8 mouse cellular contexts compared by ENCODE assay signal in the genomic region with DNA sequence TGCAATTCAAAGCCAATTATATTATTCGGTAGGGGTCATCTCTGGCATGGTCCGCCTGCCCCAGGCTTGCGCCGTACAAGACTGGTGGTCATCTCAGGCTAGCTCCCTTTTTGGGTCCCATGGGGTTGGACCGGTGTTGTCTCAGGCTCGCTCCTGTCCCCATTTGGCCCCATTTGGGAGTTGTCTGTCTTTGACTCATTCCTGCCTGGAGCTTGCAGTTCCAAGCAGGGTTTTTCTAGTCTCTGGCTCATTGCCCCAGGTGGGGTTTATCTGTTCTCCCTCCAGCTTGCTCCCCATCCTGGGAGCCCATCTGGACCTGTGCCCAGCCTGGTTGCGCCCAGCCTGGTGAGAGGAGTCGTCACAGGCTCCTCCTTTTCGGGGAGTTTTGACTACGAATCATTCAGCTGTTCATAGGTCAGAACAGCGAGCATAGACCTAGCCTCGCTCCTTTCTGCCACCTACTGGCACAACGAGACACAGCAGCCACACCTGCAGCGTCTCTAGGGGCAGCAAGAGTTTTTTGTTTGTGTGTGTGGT. TPM values are rescaled to one million over a fixed set of nuclear protein-coding genes. Genes with fewer than 3 reads are reported as not detected.
DNase-seq lines count a peak whose midpoint lies in the region; ATAC-seq lines count a peak whose summit lies in the region.

No protein-coding gene starts in this region.

- ATAC-seq in embryonic facial prominence, embryonic 13.5 days (ENCODE audit: insufficient number of reproducible peaks, insufficient read depth, low FRiP score, low TSS enrichment, low read depth) = peak; percentile 67; the same call in 1 of the 2 replicates
- ATAC-seq in limb, embryonic 13.5 days (ENCODE audit: low FRiP score, low read depth) = peak; percentile 46; the same call in 1 of the 2 replicates
- peak; percentile 87 for ATAC-seq in midbrain, embryonic 16.5 days

- 30% methylated on average over 14 of the region's 14 CpGs for WGBS in embryonic facial prominence, embryonic 13.5 days
- WGBS in limb, embryonic 13.5 days = 29% methylated on average over 14 of the region's 14 CpGs
- WGBS in midbrain, embryonic 16.5 days = 30% methylated on average over 14 of the region's 14 CpGs

- H3K9ac ChIP-seq in embryonic facial prominence, embryonic 13.5 days = no peak overlapping the region
- H3K9ac ChIP-seq in limb, embryonic 13.5 days = no peak overlapping the region
- H3K9ac ChIP-seq in midbrain, embryonic 16.5 days (ENCODE audit: low read depth, low read length) = 0 out of 2 replicates have a peak overlapping the region, but pooled peaks have one; percentile 1

- H3K4me2 ChIP-seq in embryonic facial prominence, embryonic 13.5 days = peak overlapping the region; percentile 53
- peak overlapping the region; percentile 54 for H3K4me2 ChIP-seq in limb, embryonic 13.5 days (replicated peaks)
- H3K4me2 ChIP-seq in midbrain, embryonic 16.5 days (ENCODE audit: low read length) = peak overlapping the region; percentile 47

- no peak overlapping the region for H3K27ac ChIP-seq in embryonic facial prominence, embryonic 13.5 days
- H3K27ac ChIP-seq in limb, embryonic 13.5 days = no peak overlapping the region
- H3K27ac ChIP-seq in midbrain, embryonic 16.5 days (ENCODE audit: low read length) = no peak overlapping the region

- H3K4me1 ChIP-seq in embryonic facial prominence, embryonic 13.5 days = peaks cover 7% of the 10 kb centered on the region
- peaks cover 8% of the 10 kb centered on the region for H3K4me1 ChIP-seq in limb, embryonic 13.5 days
- H3K4me1 ChIP-seq in midbrain, embryonic 16.5 days (ENCODE audit: control insufficient read depth, insufficient read depth, low read length) = no peaks in the 10 kb centered on the region; the same call in 1 of the 2 replicates

- H3K9me3 ChIP-seq in embryonic facial prominence, embryonic 13.5 days = no peaks in the 10 kb centered on the region
- H3K9me3 ChIP-seq in limb, embryonic 13.5 days = no peaks in the 10 kb centered on the region
- H3K9me3 ChIP-seq in midbrain, embryonic 16.5 days (replicated peaks; ENCODE audit: control insufficient read depth, low read length, poor library complexity, severe bottlenecking) = no peaks in the 10 kb centered on the region

- peak overlapping the region; percentile 21 for H3K4me3 ChIP-seq in embryonic facial prominence, embryonic 13.5 days
- peak overlapping the region; percentile 18; the same call in 1 of the 2 replicates for H3K4me3 ChIP-seq in limb, embryonic 13.5 days
- H3K4me3 ChIP-seq in midbrain, embryonic 16.5 days (ENCODE audit: low read depth, low read length) = 0 out of 2 replicates have a peak overlapping the region, but pooled peaks have one; percentile 9

- DNase-seq in 3134 (ENCODE audit: extremely low read depth, insufficient read length, low spot score) = peak; percentile 60
- peak; percentile 78 for DNase-seq in adrenal gland, postnatal 25 days
- peak; percentile 57 for DNase-seq in heart, adult 8-10 months (ENCODE audit: low spot score)
- DNase-seq in kidney, adult 8-10 months = peak; percentile 61 to 75
- DNase-seq in spleen, postnatal 10 days (ENCODE audit: low spot score in 2 of 2) = peak; percentile 50 to 77

- no peaks in the 10 kb centered on the region for H3K27me3 ChIP-seq in embryonic facial prominence, embryonic 13.5 days
- no peaks in the 10 kb centered on the region for H3K27me3 ChIP-seq in limb, embryonic 13.5 days
- no peaks in the 10 kb centered on the region for H3K27me3 ChIP-seq in midbrain, embryonic 16.5 days (ENCODE audit: control insufficient read depth, insufficient read depth, low read depth, low read length)

- H3K36me3 ChIP-seq in embryonic facial prominence, embryonic 13.5 days = no peaks in the 10 kb centered on the region
- H3K36me3 ChIP-seq in limb, embryonic 13.5 days = no peaks in the 10 kb centered on the region
- H3K36me3 ChIP-seq in midbrain, embryonic 16.5 days (ENCODE audit: control insufficient read depth, insufficient read depth, low read length) = no peaks in the 10 kb centered on the region

RNA-seq across cellular contexts. Expression of gene Jph4, which starts 44.4 kb away (rescaled TPM):
- 3.8 and 6.6 TPM in 2 replicates for total RNA-seq in adrenal gland, postnatal 25 days (2021)
- polyA plus RNA-seq in embryonic facial prominence, embryonic 13.5 days (2015; fragmentation: Nextera tagmentation; extraction: Ambion mirVana) = 2.7 and 2.9 TPM in 2 replicates
- total RNA-seq in heart, adult 8-10 months (2022) = under 1 TPM in 3 of 4 experiments, not detected in 1; 0.09 to 0.17 (median 0.09) TPM
- polyA plus RNA-seq in limb, embryonic 13.5 days (2015; fragmentation: Nextera tagmentation; extraction: Ambion mirVana) = 1.9 and 2.2 TPM in 2 replicates
- 37.3 and 40.3 TPM in 2 replicates for polyA plus RNA-seq in midbrain, embryonic 16.5 days (2015; fragmentation: Nextera tagmentation; extraction: Ambion mirVana)

RNA-seq across cellular contexts. Expression of gene Ap1g2, which starts 54.8 kb away (rescaled TPM):
- 27.4 and 32.8 TPM in 2 replicates for total RNA-seq in adrenal gland, postnatal 25 days (2021)
- 21.0 and 23.4 TPM in 2 replicates for polyA plus RNA-seq in embryonic facial prominence, embryonic 13.5 days (2015; fragmentation: Nextera tagmentation; extraction: Ambion mirVana)
- total RNA-seq in heart, adult 8-10 months (2022) = 1 to 10 TPM; 2.7 to 4.5 (median 4.1) TPM
- 13.1 and 13.7 TPM in 2 replicates for polyA plus RNA-seq in limb, embryonic 13.5 days (2015; fragmentation: Nextera tagmentation; extraction: Ambion mirVana)
- polyA plus RNA-seq in midbrain, embryonic 16.5 days (2015; fragmentation: Nextera tagmentation; extraction: Ambion mirVana) = 9.0 and 9.2 TPM in 2 replicates
